Mouse (Mus musculus) kidney, adult 2 months (tissue): ENCODE measurements around the gene Magi2.

Experiments
- CTCF ChIP-seq: fragments of 200-500 bp; conservative IDR thresholded peaks from 2 replicates; pipeline ENCODE4 v1.5.1; 2011; ENCODE audit warnings: low read depth, mild to moderate bottlenecking, control low read depth, low read length, moderate library complexity, mixed read lengths; ENCODE audit not compliant: insufficient read depth, insufficient read length
- POLR2A ChIP-seq: fragments of 200-500 bp; IDR thresholded peaks from one replicate; pipeline ENCODE4 v1.6.1; 2011; ENCODE audit warnings: low read depth, low read length, control low read depth

DNA sequence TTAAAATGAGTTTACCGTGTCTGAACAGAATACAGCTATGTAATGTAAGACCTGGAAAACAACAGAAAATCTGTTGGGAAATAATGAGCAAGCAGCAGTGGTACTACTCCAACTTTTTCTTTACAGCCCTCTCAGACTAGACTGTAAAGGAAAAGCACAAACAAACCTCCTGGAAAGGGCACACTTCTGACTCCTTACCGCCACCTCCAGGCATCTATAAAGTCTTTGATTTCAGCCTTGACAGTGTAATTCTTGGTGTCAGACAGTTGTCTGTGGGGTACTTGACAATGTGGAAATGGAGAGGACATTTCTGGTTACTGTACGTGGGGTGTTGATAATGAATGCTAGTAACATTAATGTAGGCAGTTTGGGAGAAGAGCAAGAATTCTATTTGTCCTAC lies 791.2 kb downstream of the Magi2 start:
- no peak for TF ChIP-seq POLR2A
- no peak for TF ChIP-seq CTCF
